Mouse (Mus musculus) CH12.LX (cell line): Measurements from ENCODE around the gene Arl2bp. TPM values are rescaled to one million over a fixed set of nuclear protein-coding genes. Genes with fewer than 3 reads are reported as not detected.

Experiments
- DNase-seq: peaks from one replicate; pipeline ENCODE4 v3.0.0-alpha.2; 2013; ENCODE audit errors: extremely low read depth
- H3K27ac ChIP-seq: 2 replicates; pipeline ENCODE4 v1.5.1; 2012; ENCODE audit warnings: low read depth, mild to moderate bottlenecking, control low read depth, moderate library complexity; ENCODE audit not compliant: insufficient read depth
- H3K27me3 ChIP-seq: replicated peaks from 2 replicates; pipeline ENCODE3; 2012; ENCODE audit warnings: inconsistent platforms
- H3K36me3 ChIP-seq, 2 experiments: replicated peaks in 1 of 2; 2 replicates each; pipeline versions ENCODE3 to v1.6.1; 2012; ENCODE audit warnings: inconsistent platforms in 1 of 2, low read length in 1 of 2, mild to moderate bottlenecking in 1 of 2, mixed read lengths in 1 of 2, moderate library complexity in 1 of 2; ENCODE audit not compliant: control insufficient read depth in 1 of 2, insufficient read depth in 1 of 2
- H3K4me1 ChIP-seq, 2 experiments: 2 replicates each; pipeline ENCODE4 v1.6.1; 2012; ENCODE audit warnings: inconsistent platforms in 1 of 2, moderate library complexity in 1 of 2; ENCODE audit not compliant: insufficient read depth in 2 of 2, control insufficient read depth in 1 of 2
- H3K4me2 ChIP-seq: 2 replicates; pipeline ENCODE4 v1.6.1; 2012; ENCODE audit warnings: low read depth, mild to moderate bottlenecking, control low read depth; ENCODE audit not compliant: poor library complexity, insufficient read depth, severe bottlenecking
- H3K4me3 ChIP-seq, 3 experiments: fragments of 150-350 bp in 1 of 3; sonication (generic) in 1 of 3; replicated peaks in 1 of 3; 2 replicates each; pipeline versions ENCODE3 to v1.5.1; 2011 to 2012; ENCODE audit warnings: low read depth in 2 of 3, low read length in 2 of 3, mild to moderate bottlenecking in 2 of 3, moderate library complexity in 2 of 3, control low read depth in 1 of 3, improper control_type of control experiment in 1 of 3, inconsistent platforms in 1 of 3, mixed read lengths in 1 of 3; ENCODE audit not compliant: poor library complexity in 1 of 3
- H3K79me2 ChIP-seq: replicated peaks from 2 replicates; pipeline ENCODE4 v1.6.1; 2012; ENCODE audit warnings: mild to moderate bottlenecking, moderate library complexity; ENCODE audit not compliant: control insufficient read depth, poor library complexity, insufficient read depth, severe bottlenecking; ENCODE audit errors: extremely low read depth
- H3K9ac ChIP-seq: 2 replicates; pipeline ENCODE4 v1.6.1; 2012; ENCODE audit warnings: low read depth, mild to moderate bottlenecking, control low read depth, moderate library complexity; ENCODE audit not compliant: insufficient read depth
- H3K9me3 ChIP-seq: replicated peaks from 2 replicates; pipeline ENCODE3; 2012; ENCODE audit warnings: low read length, inconsistent platforms, mixed read lengths
- BHLHE40 ChIP-seq: IDR thresholded peaks from 2 replicates; pipeline ENCODE4 v1.6.1; 2011; ENCODE audit warnings: mild to moderate bottlenecking, low read depth, low read length, improper control_type of control experiment
- CHD2 ChIP-seq: IDR thresholded peaks from 2 replicates; pipeline ENCODE4 v1.6.1; 2011; ENCODE audit warnings: low read length, improper control_type of control experiment
- CTCF ChIP-seq, 2 experiments: IDR thresholded peaks in 1 of 2; conservative IDR thresholded peaks in 1 of 2; 2 replicates each; pipeline ENCODE4 v1.5.1; 2011 to 2012; ENCODE audit warnings: low read depth in 2 of 2, low read length in 2 of 2, improper control_type of control experiment in 1 of 2, inconsistent platforms in 1 of 2, mild to moderate bottlenecking in 1 of 2, moderate library complexity in 1 of 2
- E2F4 ChIP-seq: IDR thresholded peaks from 2 replicates; pipeline ENCODE4 v1.6.1; 2011; ENCODE audit warnings: low read depth, low read length, improper control_type of control experiment; ENCODE audit not compliant: insufficient replicate concordance
- EP300 ChIP-seq: IDR thresholded peaks from 2 replicates; pipeline ENCODE4 v1.6.1; 2011; ENCODE audit warnings: low read length, improper control_type of control experiment
- ETS1 ChIP-seq: conservative IDR thresholded peaks from 2 replicates; pipeline ENCODE4 v1.6.1; 2012; ENCODE audit warnings: low read depth, mild to moderate bottlenecking, inconsistent platforms, low read length, improper control_type of control experiment, moderate library complexity
- HCFC1 ChIP-seq: IDR thresholded peaks from 2 replicates; pipeline ENCODE4 v1.6.1; 2012; ENCODE audit warnings: low read depth, mild to moderate bottlenecking, inconsistent platforms, low read length, improper control_type of control experiment
- IRF4 ChIP-seq: IDR thresholded peaks from 2 replicates; pipeline ENCODE4 v1.6.1; 2014; ENCODE audit warnings: low read depth, mild to moderate bottlenecking, inconsistent platforms, low read length, improper control_type of control experiment
- JUN ChIP-seq: IDR thresholded peaks from 2 replicates; pipeline ENCODE4 v1.6.1; 2011; ENCODE audit warnings: low read depth, mild to moderate bottlenecking, low read length, improper control_type of control experiment, moderate library complexity; ENCODE audit not compliant: insufficient read depth
- JUND ChIP-seq: conservative IDR thresholded peaks from 2 replicates; pipeline ENCODE4 v1.6.1; 2011; ENCODE audit warnings: low read depth, low read length, improper control_type of control experiment
- KAT2A ChIP-seq: IDR thresholded peaks from 2 replicates; pipeline ENCODE4 v1.6.1; 2012; ENCODE audit warnings: low read length, improper control_type of control experiment, inconsistent platforms; ENCODE audit not compliant: insufficient replicate concordance
- MAZ ChIP-seq: IDR thresholded peaks from 2 replicates; pipeline ENCODE4 v1.6.1; 2012; ENCODE audit warnings: low read depth, mild to moderate bottlenecking, inconsistent platforms, low read length, improper control_type of control experiment, moderate library complexity
- MEF2A ChIP-seq: IDR thresholded peaks from 2 replicates; pipeline ENCODE4 v1.6.1; 2014; ENCODE audit warnings: low read depth, mild to moderate bottlenecking, inconsistent platforms, low read length, improper control_type of control experiment, borderline replicate concordance
- MXI1 ChIP-seq: IDR thresholded peaks from 2 replicates; pipeline ENCODE4 v1.6.1; 2011; ENCODE audit warnings: mild to moderate bottlenecking, low read depth, low read length, improper control_type of control experiment
- NELFE ChIP-seq: IDR thresholded peaks from 2 replicates; pipeline ENCODE4 v1.6.1; 2011; ENCODE audit warnings: low read depth, low read length, improper control_type of control experiment
- POLR2A ChIP-seq: IDR thresholded peaks from 2 replicates; pipeline ENCODE4 v1.6.1; 2011; ENCODE audit warnings: low read depth, mild to moderate bottlenecking, improper control_type of control experiment, low read length
- POLR2AphosphoS2 ChIP-seq: IDR thresholded peaks from 2 replicates; pipeline ENCODE4 v1.6.1; 2011; ENCODE audit warnings: low read depth, low read length, improper control_type of control experiment
- RAD21 ChIP-seq: IDR thresholded peaks from 2 replicates; pipeline ENCODE4 v1.6.1; 2011; ENCODE audit warnings: low read depth, mild to moderate bottlenecking, low read length, improper control_type of control experiment, moderate library complexity
- RCOR1 ChIP-seq: conservative IDR thresholded peaks from 2 replicates; pipeline ENCODE4 v1.6.1; 2012; ENCODE audit warnings: low read depth, mild to moderate bottlenecking, inconsistent platforms, low read length, improper control_type of control experiment
- UBTF ChIP-seq: IDR thresholded peaks from 2 replicates; pipeline ENCODE4 v1.6.1; 2012; ENCODE audit warnings: low read depth, mild to moderate bottlenecking, inconsistent platforms, low read length, improper control_type of control experiment, moderate library complexity
- USF1 ChIP-seq: IDR thresholded peaks from 2 replicates; pipeline ENCODE4 v1.6.1; 2014; ENCODE audit warnings: low read depth, mild to moderate bottlenecking, inconsistent platforms, low read length, improper control_type of control experiment
- USF2 ChIP-seq: conservative IDR thresholded peaks from 2 replicates; pipeline ENCODE4 v1.6.1; 2011; ENCODE audit warnings: low read depth, low read length, improper control_type of control experiment
- ZC3H11A ChIP-seq: IDR thresholded peaks from 2 replicates; pipeline ENCODE4 v1.6.1; 2012; ENCODE audit warnings: low read depth, mild to moderate bottlenecking, inconsistent platforms, low read length, improper control_type of control experiment
- ZMIZ1 ChIP-seq: IDR thresholded peaks from 2 replicates; pipeline ENCODE4 v1.6.1; 2012; ENCODE audit warnings: low read depth, mild to moderate bottlenecking, inconsistent platforms, low read length, improper control_type of control experiment
- dilution Hi-C: fragments of 300-500 bp; cut with MboI; formaldehyde crosslinking; loops from 2 replicates; pipeline ENCODE4 v1.14.3; 2020; ENCODE audit warnings: low sequenced_read_pairs; ENCODE audit not compliant: extremely low pct_unique_long_range_greater_than_20kb, extremely low pct_ligation_motif_present
- in situ Hi-C: fragments of 300-500 bp; cut with MboI; formaldehyde crosslinking; loops from 3 replicates; pipeline ENCODE4 v1.14.3; 2019; ENCODE audit warnings: low sequenced_read_pairs, low pct_ligation_motif_present, low pct_unique_long_range_greater_than_20kb, mixed read lengths
- polyA plus RNA-seq: library from polyadenylated mRNA; unstranded; fragments of >175 nt; gene quantifications from 2 replicates; pipeline ENCODE4 v1.2.1, GENCODE M21; 2012; ENCODE audit warnings: low read depth; ENCODE audit not compliant: insufficient read length
- total RNA-seq, 2 experiments: library from RNA; depleted of rRNA; stranded (reverse); fragments of 300-350 nt in 1 of 2; fragments of >200 nt in 1 of 2; gene quantifications; 2 replicates each; pipeline ENCODE4 v1.2.3; 2012 to 2014

Arl2bp gene
- total and polyA plus RNA-seq, 3 experiments, result 24.8 to 107 (median 85.1) TPM

- Histone ChIP-seq H3K4me1 (peaks cover 3 to 22% of the 10 kb centered on the region in 2 experiments; a peak in 2 of 4 replicates), H3K4me2 (no peak overlapping the region), H3K4me3 (no peak overlapping the region), H3K9ac (no peak overlapping the region), H3K9me3 (no peaks in the 10 kb centered on the region), H3K36me3 (peaks cover 28 to 70% of the 10 kb centered on the region in 2 experiments), H3K27ac (no peak overlapping the region), H3K79me2 (no peaks in the 10 kb centered on the region), H3K27me3 (no peaks in the 10 kb centered on the region)
- peak; percentile 11 for DNase-seq
- dilution Hi-C loops, result no loop called here
- in situ Hi-C loops, result no loop called here
- no peak for TF ChIP-seq ZMIZ1
- no peak for TF ChIP-seq HCFC1
- no peak for TF ChIP-seq POLR2A
- no peak for TF ChIP-seq IRF4
- TF ChIP-seq USF2, result no peak
- no peak for TF ChIP-seq RCOR1
- TF ChIP-seq ZC3H11A, result no peak
- no peak for TF ChIP-seq MXI1
- TF ChIP-seq ETS1, result no peak
- TF ChIP-seq UBTF, result no peak
- TF ChIP-seq POLR2AphosphoS2, result no peak
- TF ChIP-seq CHD2, result no peak
Measured at GRCm38 (mm10) chr8:94634211-94634610, 32.2 kb upstream of the Arl2bp start.

GRCm38 (mm10) chr8:94641183-94641582 lies 25.2 kb upstream of the Arl2bp start:
- peaks cover 3 to 16% of the 10 kb centered on the region in 2 experiments; a peak in 1 of 4 replicates for H3K4me1 ChIP-seq
- no peaks in the 10 kb centered on the region for H3K27me3 ChIP-seq
- no peak for DNase-seq
- H3K4me3 ChIP-seq, result no peak overlapping the region
- no peak overlapping the region for H3K9ac ChIP-seq
- in situ Hi-C loops, result no loop called here
- no peak overlapping the region for H3K4me2 ChIP-seq
- no peak overlapping the region for H3K27ac ChIP-seq
- dilution Hi-C loops, result no loop called here
- TF ChIP-seq ZMIZ1 (no peak), EP300 (no peak), HCFC1 (no peak), BHLHE40 (no peak), MAZ (no peak), MEF2A (no peak), IRF4 (no peak), JUND (no peak), RAD21 (no peak), USF1 (no peak), KAT2A (no peak), JUN (no peak), POLR2AphosphoS2 (no peak), E2F4 (no peak), CTCF (conservative IDR thresholded peaks at IDR 0.05 in 1 of 2, IDR thresholded peaks at IDR 0.05 in 1 of 2; ENCODE audit: low read depth in 2 of 2, low read length in 2 of 2) (no peak), NELFE (no peak)
- H3K9me3 ChIP-seq, result no peaks in the 10 kb centered on the region
- peaks cover 31 to 69% of the 10 kb centered on the region in 2 experiments for H3K36me3 ChIP-seq
- H3K79me2 ChIP-seq, result no peaks in the 10 kb centered on the region
